Mouse (Mus musculus) right cerebral cortex, postnatal 36 days (tissue): ENCODE measurements at regions not wholly inside any gene's neighbourhood (a gene's known extent, or its start where the extent isn't known, plus 50 kb on each side); places are given as distances from the start of the nearest gene placed in this dataset.
"Not testable (repeated sequence)": the region's sequence is repeated elsewhere in the genome, so short reads cannot be mapped to it uniquely, and the experiment has no call there.

Source experiments
- DNase-seq, 2 experiments: peaks; one replicate each; pipeline ENCODE4 v3.0.0; 2022; ENCODE audit warnings: low spot score in 2 of 2, mixed read lengths in 1 of 2

GRCm38 (mm10) chr8:113916649-113917048 lies 68.1 kb upstream of the Adamts18 start:
- no peak for DNase-seq

GRCm38 (mm10) chr8:113917197-113917596 lies 68.7 kb upstream of the Adamts18 start:
- no peak for DNase-seq

DNA sequence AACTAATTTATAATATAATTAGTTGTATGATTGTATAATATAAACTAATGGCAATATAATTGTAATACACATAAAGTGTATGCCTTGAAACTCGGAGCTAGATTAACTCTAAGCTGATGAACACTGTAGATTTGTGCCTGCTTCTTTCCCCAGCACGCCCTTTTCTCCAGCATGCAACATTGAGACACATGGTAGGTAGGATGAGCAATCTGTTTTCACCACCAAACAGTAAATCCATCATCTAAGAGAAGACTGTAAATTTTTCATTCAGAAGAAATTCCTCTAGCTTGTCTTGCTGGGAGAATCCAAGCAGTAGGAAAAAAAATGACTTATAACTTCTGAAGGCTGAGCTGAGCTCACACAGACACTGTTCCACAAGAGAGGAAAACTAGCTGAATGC lies 71.8 kb upstream of the Adamts18 start:
- peak in 1 of 2 experiments; percentile 6 for DNase-seq

DNA sequence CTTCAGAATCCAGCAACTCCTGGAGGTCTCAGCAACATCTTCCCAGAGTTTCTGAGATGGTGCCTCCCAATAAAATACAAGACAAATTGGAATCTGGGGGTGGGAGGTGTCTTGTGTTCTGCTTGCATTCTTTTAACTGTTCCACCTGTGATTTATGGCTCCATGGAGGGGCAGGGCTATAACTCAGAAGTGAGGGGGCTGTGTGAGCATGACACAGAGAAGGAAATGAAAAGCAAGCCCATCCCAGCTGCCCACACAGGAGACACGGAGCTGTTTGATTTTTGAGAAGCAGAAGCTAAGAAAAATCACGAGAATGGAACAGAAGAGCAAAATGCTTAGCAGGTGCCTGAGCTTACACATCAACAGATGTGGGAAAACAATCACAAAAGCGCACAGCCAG lies 74.8 kb upstream of the Adamts18 start:
- peak in 1 of 2 experiments; percentile 5 for DNase-seq

DNA sequence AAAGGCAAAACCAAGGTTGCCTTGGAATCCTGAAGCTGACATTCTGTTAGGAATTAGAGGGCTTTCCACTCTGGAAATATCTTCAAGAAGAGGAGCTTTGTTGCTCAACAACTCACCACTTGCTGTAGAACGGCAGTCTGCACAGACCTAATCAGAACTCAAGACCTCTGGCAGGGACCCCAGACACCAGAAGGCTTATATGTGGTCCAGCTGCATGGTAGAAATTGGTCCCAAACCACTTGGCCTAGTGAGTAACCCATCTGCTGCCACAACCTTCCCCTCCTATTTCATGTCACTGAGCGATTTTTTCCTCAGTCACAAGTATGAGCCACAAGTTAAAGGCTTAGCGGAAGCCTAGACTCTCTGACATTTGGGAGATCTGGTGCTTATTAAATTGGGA lies 105.2 kb upstream of the Adamts18 start:
- DNase-seq, result no peak

DNA sequence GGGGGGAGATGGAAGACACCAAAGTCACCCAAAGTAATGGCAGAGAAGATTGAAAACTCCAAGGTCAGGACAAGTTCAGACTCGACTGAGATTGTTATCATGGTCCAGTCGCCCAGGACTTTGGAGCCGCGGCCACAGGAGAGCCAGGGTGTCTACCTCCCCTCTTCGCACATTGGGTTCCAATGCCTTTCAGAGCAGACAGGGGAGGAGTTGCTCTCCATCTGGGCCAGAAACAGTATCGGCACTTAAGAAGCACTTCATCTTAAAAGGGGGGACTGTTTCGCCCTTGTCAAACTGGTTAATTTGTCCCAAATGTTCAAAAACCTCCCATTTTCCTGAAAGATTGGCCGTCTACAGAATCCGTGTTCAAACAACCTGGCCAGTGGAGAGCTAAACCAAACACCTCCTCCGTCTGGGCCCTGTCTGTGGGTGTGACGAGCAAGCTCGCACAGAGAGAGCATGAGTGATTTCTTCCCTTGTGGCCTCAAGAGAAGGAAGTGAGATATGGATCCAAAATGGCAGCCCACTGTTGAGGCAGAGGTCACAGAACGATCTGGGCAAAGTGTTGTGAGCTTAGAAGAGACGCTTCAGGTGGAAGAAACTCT lies 108.0 kb upstream of the Adamts18 start:
- DNase-seq, result no peak

DNA sequence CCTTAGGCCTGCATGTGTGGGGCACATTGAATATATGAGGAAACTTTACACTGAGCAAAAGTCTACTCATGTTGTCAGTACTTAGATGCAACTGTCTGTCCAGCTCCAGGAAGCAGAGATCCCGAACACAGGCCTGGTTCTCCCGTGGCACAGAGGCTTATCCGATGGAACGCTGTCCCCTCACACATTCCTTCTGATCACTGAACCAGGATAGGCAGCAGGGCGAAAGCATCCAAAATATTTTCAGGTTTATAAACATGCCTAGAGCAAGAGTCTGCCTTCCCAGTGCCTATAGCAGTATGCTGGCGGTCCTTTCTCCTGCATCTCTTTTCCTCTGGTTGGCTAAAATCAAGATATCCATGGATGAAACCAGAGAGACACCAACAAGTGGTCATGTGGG lies 109.3 kb upstream of the Adamts18 start:
- DNase-seq, result no peak

DNA sequence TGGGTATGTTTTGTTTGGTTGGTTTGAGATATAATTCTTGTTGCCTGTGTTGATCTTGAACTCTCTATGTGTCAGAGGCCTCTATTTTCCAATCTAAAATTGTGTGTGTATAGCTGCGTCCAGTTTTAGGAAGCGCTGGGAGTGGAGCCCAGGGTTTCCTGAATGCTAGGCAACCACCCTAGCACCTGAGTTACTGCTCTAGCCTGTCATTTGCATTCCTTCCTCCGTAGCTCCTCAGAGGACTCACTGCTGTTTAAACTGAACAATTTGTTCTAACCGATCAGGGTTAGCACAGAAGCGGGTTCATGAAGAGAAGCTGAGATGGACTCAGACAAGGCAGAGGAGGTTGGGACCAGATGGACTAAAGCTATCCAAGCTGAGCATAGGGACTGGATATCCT lies 127.3 kb upstream of the Adamts18 start:
- no peak for DNase-seq

- DNase-seq, result no peak
Observed at GRCm38 (mm10) chr8:113976626-113977025, 128.1 kb upstream of the Adamts18 start.

DNA sequence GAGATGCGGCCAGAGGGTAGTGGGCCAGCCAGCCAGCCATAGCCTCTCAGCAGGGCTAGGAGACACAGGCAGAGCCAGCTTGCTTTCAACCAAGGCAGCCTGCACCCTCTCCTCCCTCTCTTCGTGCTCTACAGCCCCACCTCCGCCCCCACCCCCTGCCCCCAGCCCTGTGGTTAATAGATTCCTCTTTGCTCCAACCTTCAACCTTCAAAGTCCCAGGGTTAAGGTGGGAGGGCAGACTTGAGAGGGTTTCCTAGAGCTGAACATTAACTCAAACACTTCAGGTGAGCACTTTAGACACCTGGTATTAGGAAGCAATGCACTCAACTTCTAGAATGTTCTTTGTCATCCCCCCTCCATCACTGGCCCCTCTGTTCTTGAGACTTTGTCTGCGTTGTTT lies 128.5 kb upstream of the Adamts18 start:
- no peak for DNase-seq

GRCm38 (mm10) chr8:113978946-113979345 lies 130.4 kb upstream of the Adamts18 start:
- DNase-seq, result no peak

DNA sequence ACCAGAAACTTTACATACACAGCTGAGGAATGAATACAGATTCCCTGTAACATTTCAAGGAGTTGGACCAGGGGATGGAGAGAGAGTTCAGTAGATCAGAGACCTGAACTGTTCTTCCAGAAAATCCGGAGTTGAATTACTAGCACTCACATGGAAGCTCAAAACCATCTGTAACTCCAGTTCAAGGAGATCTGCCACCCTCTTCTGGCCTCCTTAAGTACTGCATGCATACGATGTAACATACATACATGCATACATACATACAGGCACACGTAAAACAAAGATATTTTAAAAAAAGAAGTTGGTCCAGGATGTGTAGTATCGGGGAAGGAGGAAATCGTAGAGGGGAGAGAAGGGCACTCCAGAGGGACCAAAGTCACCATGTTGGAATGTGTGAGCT lies 131.3 kb upstream of the Adamts18 start:
- no peak for DNase-seq

DNA sequence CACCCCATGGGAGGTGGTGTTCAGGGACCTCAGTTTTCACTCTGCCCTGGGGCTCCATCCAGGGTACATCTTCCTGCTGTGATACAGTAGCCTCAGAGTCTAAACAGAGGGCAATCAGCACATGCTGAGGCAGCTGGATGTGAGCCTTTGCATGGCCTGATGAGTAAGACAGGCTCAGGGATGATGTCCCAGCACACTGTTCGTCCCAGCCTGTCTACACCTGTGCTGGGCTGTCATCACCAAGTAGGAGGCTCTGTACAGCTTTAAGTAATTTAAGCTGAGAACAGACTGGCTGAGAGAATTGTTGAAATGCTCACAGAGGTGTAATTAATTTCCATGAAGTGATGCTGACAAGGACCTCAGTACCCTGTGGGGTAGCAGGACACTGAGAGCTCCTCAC lies 132.8 kb upstream of the Adamts18 start:
- no peak for DNase-seq

- DNase-seq, result peak in 1 of 2 experiments; percentile 12
Observed at GRCm38 (mm10) chr8:113984845-113985244, 136.3 kb upstream of the Adamts18 start.

GRCm38 (mm10) chr8:113985471-113985870 lies 136.9 kb upstream of the Adamts18 start:
- DNase-seq, result no peak

GRCm38 (mm10) chr8:113985948-113986347 lies 137.4 kb upstream of the Adamts18 start:
- DNase-seq, result no peak

GRCm38 (mm10) chr8:113990718-113991117 lies 142.2 kb upstream of the Adamts18 start:
- no peak for DNase-seq

DNA sequence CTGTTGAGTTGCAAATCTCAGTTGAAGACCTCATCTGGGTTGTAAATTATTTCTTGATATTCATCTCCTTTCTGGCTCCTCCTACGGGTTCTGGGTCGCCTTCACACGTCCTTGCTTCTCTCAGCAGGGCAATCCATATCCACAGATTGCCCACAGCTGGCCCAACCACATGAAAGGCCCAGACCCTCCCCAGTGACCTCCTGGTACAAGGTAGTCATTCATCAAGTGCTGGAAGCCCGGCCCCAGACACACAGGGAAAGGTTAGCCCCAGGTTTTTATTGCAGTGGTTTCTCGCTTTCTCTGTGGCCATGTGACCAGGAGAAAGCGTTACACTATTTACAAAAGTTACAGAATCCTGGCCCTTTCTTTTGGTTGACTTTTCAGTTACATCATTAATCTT lies 134.5 kb upstream of the Nudt7 start:
- no peak for DNase-seq

GRCm38 (mm10) chr8:114001674-114002073 lies 131.7 kb upstream of the Nudt7 start:
- DNase-seq, result no peak

GRCm38 (mm10) chr8:114004436-114004835 lies 128.9 kb upstream of the Nudt7 start:
- no peak for DNase-seq

GRCm38 (mm10) chr8:114006587-114006986 lies 126.8 kb upstream of the Nudt7 start:
- no peak for DNase-seq

DNA sequence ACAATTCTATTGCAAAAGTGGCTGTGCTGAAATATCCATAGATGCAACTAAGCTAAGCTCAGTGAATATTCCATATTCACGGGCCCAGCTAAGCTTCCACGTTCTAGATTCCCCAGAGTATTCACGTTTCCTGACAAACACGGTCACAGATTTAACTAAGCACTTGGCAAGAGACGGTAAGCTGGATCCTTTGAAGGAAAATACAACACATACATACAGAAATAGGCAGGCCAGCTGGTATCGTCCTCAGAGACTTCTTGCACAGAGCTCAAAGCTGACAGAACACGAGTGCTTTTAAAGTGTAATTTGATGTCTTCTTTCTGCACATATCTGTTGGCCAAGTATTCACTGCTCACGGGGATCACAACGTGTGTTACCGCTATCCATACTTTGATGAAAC lies 126.3 kb upstream of the Nudt7 start:
- peak; percentile 33 to 67 for DNase-seq

- DNase-seq, result no peak
Observed at GRCm38 (mm10) chr8:114018364-114018763, 115.0 kb upstream of the Nudt7 start.

DNA sequence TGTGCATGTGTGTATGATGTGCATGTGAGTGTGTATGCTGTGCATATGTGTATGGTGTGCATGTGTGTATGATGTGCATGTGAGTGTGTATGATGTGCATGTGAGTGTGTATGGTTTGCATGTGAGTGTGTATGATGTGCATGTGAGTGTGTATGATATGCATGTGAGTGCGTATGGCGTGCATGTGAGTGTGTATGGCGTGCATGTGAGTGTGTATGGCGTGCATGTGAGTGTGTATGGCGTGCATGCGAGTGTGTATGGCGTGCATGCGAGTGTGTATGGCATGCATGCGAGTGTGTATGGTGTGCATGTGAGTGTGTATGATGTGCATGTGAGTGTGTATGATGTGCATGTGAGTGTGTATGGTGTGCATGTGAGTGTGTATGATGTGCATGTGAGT lies 103.2 kb upstream of the Nudt7 start:
- DNase-seq, result not testable (repeated sequence)
